Mouse (Mus musculus) CD4-positive, CD25-positive, alpha-beta regulatory T cell, adult 4 months (primary cell): ENCODE results near the gene Arid5a. TPM values are rescaled to one million over a fixed set of nuclear protein-coding genes. Genes with fewer than 3 reads are reported as not detected.

Experiments used
- ATAC-seq: one replicate; pipeline ENCODE4 v1.8.0; 2017
- polyA plus RNA-seq, 2 experiments: library from polyadenylated mRNA; unstranded; fragments of 100-300 nt; shearing (Covaris generic); gene quantifications; one replicate each; pipeline ENCODE4 v1.2.1; 2017

Gene Arid5a
- polyA plus RNA-seq, 2 experiments from 2014 or later: 92.4 to 160 TPM

- peak; percentile 60 for ATAC-seq
Observed at GRCm38 (mm10) chr1:36294402-36294801, 13.1 kb upstream of the Arid5a start.

GRCm38 (mm10) chr1:36296466-36297149, 10.9 kb upstream of the Arid5a start:
- ATAC-seq: peak; percentile 76

DNA sequence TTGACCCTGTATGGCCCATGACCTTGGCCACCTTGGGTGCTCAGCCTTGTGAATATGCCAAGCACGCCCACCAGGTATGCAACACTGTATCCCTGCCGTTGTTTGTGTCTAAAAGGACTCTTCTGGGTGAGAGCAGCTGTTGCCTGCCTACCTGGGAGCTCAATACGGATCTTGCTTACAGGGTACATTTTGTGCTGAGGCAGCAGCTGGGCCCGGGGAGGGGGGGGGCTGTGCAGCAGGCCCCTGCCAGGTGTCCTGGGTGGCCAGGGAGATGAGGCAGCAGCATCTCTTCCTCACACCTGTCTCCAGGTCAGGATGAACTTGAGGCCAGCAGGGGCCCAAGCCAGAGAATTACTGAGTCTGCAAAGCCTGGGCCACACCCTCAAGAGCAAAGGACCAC, 9.4 kb upstream of the Arid5a start:
- no peak for ATAC-seq

- no peak for ATAC-seq
Observed at GRCm38 (mm10) chr1:36299126-36299525, 8.4 kb upstream of the Arid5a start.

GRCm38 (mm10) chr1:36299676-36300075, 7.9 kb upstream of the Arid5a start:
- ATAC-seq: no peak

GRCm38 (mm10) chr1:36300486-36300885, 7.0 kb upstream of the Arid5a start:
- no peak for ATAC-seq

DNA sequence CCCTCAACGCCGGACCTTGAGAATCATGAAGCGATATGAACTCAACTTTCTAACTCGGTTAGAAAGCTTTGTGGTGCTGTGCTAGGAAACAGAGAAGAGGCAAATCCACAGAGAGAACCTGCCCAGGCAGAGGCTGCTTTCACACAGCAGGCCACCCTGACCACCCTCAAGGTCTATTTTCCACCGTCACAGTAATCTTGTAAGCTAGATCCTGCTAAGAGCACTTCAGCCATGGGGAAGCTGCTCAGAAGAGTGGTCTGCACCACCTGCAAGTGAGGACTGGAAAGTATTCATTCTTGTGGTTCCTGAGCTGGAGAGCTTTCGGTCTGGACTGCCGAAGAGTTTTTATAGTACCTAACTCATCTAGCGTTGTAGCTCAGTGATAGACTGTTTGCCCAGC, 5.3 kb upstream of the Arid5a start:
- ATAC-seq: no peak

DNA sequence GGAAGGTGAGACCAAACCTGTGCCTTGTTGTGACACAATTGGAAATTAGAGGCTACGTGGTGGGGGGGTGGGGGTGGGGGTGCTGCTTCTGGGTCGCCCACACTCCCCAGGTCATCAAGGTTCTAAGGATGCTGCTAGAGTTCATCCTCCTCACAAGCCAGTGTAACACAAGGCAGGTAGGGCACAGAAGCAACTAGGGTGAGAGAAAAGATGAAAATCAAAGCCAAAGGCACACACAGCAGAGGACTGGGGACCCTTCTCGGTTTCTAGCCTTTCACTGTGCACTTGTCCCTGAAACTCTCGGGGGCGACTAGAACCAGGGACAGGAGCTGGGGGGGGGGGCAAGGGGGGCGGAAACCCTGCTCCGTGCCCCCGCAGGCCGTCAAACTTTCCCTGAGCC, 4.6 kb upstream of the Arid5a start:
- ATAC-seq: no peak

GRCm38 (mm10) chr1:36303381-36304320, 3.9 kb upstream of the Arid5a start:
- no peak for ATAC-seq

DNA sequence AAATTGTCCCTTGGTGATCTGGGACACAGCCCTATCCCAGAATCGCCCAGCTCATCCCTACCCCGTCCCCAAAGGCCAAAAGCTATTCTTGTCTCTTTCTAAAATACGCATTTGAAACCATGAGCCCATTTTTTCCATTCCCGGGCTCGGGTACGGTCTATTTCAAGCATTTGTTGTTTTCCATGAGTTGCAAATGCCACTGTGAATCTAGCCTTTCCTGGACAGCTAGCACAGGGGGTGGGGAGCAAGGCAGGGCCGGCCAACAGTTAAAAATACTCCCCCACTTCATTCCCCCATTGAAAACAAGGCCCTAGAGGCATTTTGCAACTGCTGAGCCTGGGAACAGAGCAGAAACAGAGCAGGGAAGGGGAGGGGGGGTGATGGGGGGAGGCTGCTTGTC, 2.8 kb upstream of the Arid5a start:
- ATAC-seq: no peak

DNA sequence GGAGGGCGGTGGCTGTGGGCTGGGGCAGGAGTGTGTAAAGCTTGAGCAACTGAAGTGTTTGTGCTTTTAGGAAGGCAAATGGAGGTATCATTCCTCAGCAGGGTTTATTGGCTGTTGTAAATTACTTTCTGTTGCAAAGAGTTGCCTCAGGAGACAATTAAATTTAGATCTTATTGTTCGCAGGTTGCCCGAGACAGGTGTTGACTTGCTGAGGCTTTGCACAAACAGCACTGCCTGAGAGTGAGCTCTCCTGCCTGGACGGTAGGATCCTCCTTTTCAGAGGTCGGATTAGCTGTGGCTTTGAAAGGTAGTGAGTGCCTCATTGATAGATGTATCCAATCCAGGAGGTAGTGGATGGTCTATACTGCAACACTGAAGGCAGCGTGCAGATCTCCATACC, 1.4 kb upstream of the Arid5a start:
- no peak for ATAC-seq

DNA sequence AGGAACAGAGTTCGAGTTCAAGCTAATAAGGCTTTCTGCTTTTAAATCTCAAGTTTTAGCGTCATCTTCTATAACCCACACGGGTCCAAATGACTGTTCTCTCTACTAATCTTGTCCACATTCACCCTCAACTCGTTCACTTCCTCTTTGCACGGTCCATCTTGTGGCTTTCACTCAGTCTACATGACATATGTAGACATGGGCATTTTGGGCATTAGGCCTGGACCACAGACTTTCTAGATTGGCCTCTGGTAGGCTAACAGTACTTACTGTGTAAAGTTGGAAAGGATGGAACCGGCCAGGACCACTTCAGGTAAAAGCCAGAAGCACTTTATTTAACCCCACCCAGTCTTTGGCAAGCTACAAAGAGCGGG, 425 bp upstream of the Arid5a start:
- no peak for ATAC-seq

DNA sequence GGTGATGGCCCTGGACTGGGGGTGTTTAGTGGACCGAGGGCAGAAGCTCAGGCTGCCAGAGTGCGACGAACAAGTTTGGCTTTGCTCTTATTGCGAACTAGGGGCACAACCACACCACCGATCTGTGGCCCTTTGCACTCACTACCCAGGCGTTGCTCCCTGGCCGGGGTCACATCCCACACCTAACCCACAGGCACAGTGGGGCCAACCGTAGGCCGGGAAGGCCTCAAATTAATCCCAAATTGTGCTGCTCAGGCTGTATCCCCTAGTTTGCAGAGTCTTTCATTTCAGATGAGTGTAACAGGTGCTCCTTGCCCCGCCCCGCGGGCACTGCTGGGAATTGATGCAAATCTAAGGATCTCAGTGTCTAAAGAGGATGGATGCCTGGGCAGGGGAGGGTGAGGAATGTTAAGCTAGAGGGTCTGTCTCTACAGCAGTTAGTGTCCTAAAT, 943 bp downstream of the Arid5a start:
- no peak for ATAC-seq

GRCm38 (mm10) chr1:36308966-36309475, 1.5 kb downstream of the Arid5a start:
- no peak for ATAC-seq

GRCm38 (mm10) chr1:36309498-36309901, 2.0 kb downstream of the Arid5a start:
- peak; percentile 44 for ATAC-seq

- no peak for ATAC-seq
Observed at GRCm38 (mm10) chr1:36314959-36315775, 7.6 kb downstream of the Arid5a start.

DNA sequence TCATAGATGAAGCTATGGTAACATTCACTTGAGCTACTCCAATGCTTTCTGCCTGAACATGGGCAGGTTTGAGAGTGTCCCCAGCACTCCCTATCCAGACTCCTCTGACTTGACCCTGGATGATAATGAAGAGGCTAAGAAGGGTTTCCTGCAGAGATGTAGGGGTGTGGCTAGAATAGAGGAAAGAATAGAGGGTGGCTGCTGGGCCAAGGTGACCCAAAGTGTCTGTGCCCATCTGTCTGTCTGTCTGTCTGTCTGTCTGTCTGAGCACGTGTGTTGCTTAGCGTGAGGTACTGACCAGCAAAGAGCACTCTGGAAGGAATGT, 8.2 kb downstream of the Arid5a start:
- ATAC-seq: no peak

DNA sequence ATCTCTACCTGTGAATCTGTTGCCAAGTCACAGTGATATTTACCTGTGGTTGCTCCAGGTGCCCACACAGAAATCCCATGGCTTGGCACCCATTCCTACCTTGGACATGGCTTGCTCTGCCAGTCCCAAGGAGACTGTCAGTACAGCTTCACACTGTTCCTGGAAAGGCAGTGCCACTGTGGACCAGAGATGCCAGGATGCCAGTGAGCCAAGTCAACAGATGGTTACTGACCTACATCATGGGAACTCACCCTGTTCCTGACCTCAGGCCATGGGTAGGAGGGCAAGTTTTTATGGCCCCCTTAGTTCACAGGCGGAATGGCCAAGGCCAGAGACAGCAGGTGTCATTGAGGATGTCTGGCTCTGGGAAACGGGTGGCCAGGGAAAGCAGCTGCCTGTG, 13.6 kb downstream of the Arid5a start:
- ATAC-seq: no peak

- peak; percentile 50 for ATAC-seq
Observed at GRCm38 (mm10) chr1:36321829-36322573, 14.5 kb downstream of the Arid5a start.

GRCm38 (mm10) chr1:36323076-36323475, 15.5 kb downstream of the Arid5a start:
- ATAC-seq: no peak

GRCm38 (mm10) chr1:36323746-36324448, 16.4 kb downstream of the Arid5a start:
- peak; percentile 57 for ATAC-seq
